Mouse (Mus musculus) erythroblast, embryonic 14.5 days (primary cell): ENCODE data around the gene 2010003K11Rik.

Experiments used
- GATA1 ChIP-seq: IDR thresholded peaks from 2 replicates; pipeline ENCODE4 v1.6.1; 2012; ENCODE audit warnings: low read length, inconsistent platforms, mixed read lengths
- TAL1 ChIP-seq: IDR thresholded peaks from 3 replicates; pipeline ENCODE4 v1.6.1; 2012; ENCODE audit warnings: low read length, inconsistent platforms, mixed read lengths

DNA sequence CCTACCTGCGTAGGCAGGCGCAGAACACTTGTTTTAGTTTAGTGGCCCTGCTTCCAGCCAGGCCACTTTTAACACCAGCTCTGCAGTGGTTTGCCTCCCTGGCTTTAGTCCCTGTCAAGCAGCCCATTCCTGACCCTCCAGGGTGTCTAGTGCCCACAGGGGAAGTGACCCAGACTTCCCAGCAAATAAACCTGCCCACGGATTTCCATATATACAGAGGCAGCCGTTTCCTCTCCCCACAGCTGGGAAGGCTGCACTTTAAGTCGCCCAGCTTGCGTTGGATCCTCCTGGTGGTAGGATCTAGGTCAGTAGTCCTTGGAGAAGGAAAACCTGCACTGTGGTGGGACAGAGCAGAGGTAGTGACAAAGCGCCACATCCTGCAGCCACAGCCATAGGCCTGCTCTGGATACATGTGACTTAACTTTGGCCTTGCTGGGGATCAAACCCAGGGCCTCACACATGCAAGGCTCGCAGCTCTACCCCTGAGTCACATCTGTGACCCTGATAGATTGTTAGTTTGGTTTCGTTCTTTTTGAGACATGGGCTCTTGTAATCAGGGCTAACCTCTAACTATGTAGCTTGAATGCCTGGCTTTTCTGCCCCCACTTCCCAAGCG, 7.2 kb downstream of the 2010003K11Rik start:
- TF ChIP-seq TAL1, result no peak
- TF ChIP-seq GATA1, result no peak
